Mouse (Mus musculus) liver, adult 2 months (tissue): Measurements from ENCODE around the gene Ubb. TPM values are rescaled to one million over a fixed set of nuclear protein-coding genes. Genes with fewer than 3 reads are reported as not detected.
A peak's percentile ranks its signal among the peaks of the same experiment; 100 is the strongest.

Source experiments
- DNase-seq: peaks from one replicate; pipeline ENCODE4 v3.0.0-alpha.2; 2011; ENCODE audit warnings: low read depth, low spot score; ENCODE audit errors: extremely low read depth
- H3K27ac ChIP-seq: fragments of 200-500 bp; replicated peaks from 2 replicates; pipeline ENCODE4 v1.5.1; 2012; ENCODE audit warnings: low read depth, mild to moderate bottlenecking, control low read depth, inconsistent platforms, low read length; ENCODE audit not compliant: insufficient read depth
- H3K27me3 ChIP-seq: fragments of 200-500 bp; 2 replicates; pipeline ENCODE4 v1.6.1; 2012; ENCODE audit warnings: mild to moderate bottlenecking, moderate library complexity, low read length, inconsistent platforms; ENCODE audit not compliant: control insufficient read depth, insufficient read depth
- H3K36me3 ChIP-seq: fragments of 200-500 bp; 2 replicates; pipeline ENCODE4 v1.6.1; 2012; ENCODE audit warnings: low read length, inconsistent platforms; ENCODE audit not compliant: control insufficient read depth, insufficient read depth
- H3K4me1 ChIP-seq: fragments of 200-500 bp; 2 replicates; pipeline ENCODE4 v1.6.1; 2011; ENCODE audit warnings: low read length; ENCODE audit not compliant: control insufficient read depth, insufficient read depth
- H3K4me3 ChIP-seq: fragments of 200-500 bp; 2 replicates; pipeline ENCODE4 v1.5.1; 2011; ENCODE audit warnings: low read depth, mild to moderate bottlenecking, control low read depth, low read length, moderate library complexity; ENCODE audit not compliant: insufficient read depth
- H3K79me2 ChIP-seq: fragments of 200-500 bp; 2 replicates; pipeline ENCODE4 v1.6.1; 2012; ENCODE audit warnings: inconsistent platforms, mild to moderate bottlenecking, low read length, moderate library complexity; ENCODE audit not compliant: control insufficient read depth, insufficient read depth
- H3K9ac ChIP-seq: fragments of 200-500 bp; 2 replicates; pipeline ENCODE4 v1.6.1; 2012; ENCODE audit warnings: low read depth, mild to moderate bottlenecking, control low read depth, inconsistent platforms, low read length
- CTCF ChIP-seq: fragments of 200-500 bp; IDR thresholded peaks from 2 replicates; pipeline ENCODE4 v1.5.1; 2011; ENCODE audit warnings: low read depth, low read length, control low read depth
- POLR2A ChIP-seq: fragments of 200-500 bp; IDR thresholded peaks from 2 replicates; pipeline ENCODE4 v1.6.1; 2011; ENCODE audit warnings: low read length, control low read depth; ENCODE audit not compliant: insufficient read depth; ENCODE audit errors: extremely low read depth
- WGBS: fragments of 180-500 bp; shearing (Covaris S2); methylation state at CpG from one replicate; pipeline ENCODE4 v1.1.7; 2018; 5-methylcytosine and 5-hydroxymethylcytosine counted together
- polyA plus RNA-seq: library from polyadenylated mRNA; depleted of rRNA; stranded (reverse); fragments of >200 nt; gene quantifications from 2 replicates; pipeline ENCODE4 v1.2.3, GENCODE M21; 2012; rRNA removed
- total RNA-seq: library from RNA; depleted of rRNA; stranded (reverse); fragments of >200 nt; gene quantifications from 2 replicates; pipeline ENCODE4 v1.2.3, GENCODE M21; 2014; rRNA removed

Ubb gene
- total and polyA plus RNA-seq, 2 experiments: 621 to 644 TPM

DNA sequence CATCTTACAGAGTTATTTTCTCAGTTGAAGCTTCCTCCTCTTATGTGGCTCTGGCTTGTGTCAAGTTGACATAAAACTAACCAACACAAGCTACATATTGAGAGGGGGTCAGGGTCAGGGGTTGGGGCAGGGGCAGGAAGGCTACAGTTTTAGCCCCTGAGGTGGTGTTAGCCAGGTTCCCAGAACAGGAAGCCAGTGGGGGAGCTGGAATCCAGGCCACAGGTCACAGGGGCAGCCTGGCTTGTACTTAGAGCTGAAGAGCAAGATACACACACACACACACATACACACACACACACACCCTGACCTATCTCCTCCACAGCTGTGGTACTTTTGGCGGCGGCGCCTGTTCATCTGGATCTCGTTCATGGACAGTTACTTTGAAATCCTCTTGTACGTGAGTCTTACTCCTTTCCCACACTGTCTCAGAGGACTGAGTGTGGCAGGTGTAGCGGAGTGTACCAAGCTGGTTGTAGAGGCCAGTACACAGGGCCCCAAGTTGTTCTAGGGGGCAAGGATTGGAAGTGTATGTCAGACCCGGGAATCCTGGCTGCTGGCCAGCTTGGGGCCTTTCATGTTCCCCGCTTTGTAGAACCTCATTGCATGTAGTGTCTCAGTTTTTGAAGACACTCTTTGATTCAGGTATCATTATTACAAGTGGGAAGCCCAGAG lies 41.1 kb downstream of the Ubb start:
- Histone ChIP-seq H3K4me3 (no peak overlapping the region), H3K27ac (no peak overlapping the region), H3K4me1 (peaks cover 4% of the 10 kb centered on the region; the same call in 1 of the 2 replicates), H3K9ac (no peak overlapping the region), H3K36me3 (no peaks in the 10 kb centered on the region), H3K79me2 (no peaks in the 10 kb centered on the region), H3K27me3 (no peaks in the 10 kb centered on the region)
- WGBS: 29% methylated on average over 8 of the region's 8 CpGs
- peak; percentile 67 for DNase-seq
- no peak for TF ChIP-seq POLR2A
- TF ChIP-seq CTCF: no peak

- H3K4me1 ChIP-seq: peaks cover 3% of the 10 kb centered on the region
Measured at GRCm38 (mm10) chr11:62598571-62598970, 47.6 kb downstream of the Ubb start.

GRCm38 (mm10) chr11:62601732-62602618 lies 51.0 kb downstream of the Ubb start:
- Histone ChIP-seq H3K27me3 (no peaks in the 10 kb centered on the region), H3K9ac (peak overlapping the region; percentile 74), H3K79me2 (no peaks in the 10 kb centered on the region; the same call in 1 of the 2 replicates), H3K4me3 (peak overlapping the region; percentile 96), H3K36me3 (peaks cover 31% of the 10 kb centered on the region), H3K4me1 (peaks cover 6% of the 10 kb centered on the region), H3K27ac (peak overlapping the region; percentile 50)
- TF ChIP-seq POLR2A (no peak), CTCF (no peak)
- 12% methylated on average over 17 of the region's 17 CpGs for WGBS
- DNase-seq: no peak

More at GRCm38 (mm10) chr11:62598571-62598970, 47.6 kb downstream of the Ubb start:
- H3K9ac ChIP-seq: no peak overlapping the region
- 88% methylated on average over 4 of the region's 4 CpGs for WGBS
- H3K27ac ChIP-seq: no peak overlapping the region
- H3K27me3 ChIP-seq: no peaks in the 10 kb centered on the region
- DNase-seq: no peak
- no peak overlapping the region for H3K4me3 ChIP-seq
- no peak for TF ChIP-seq POLR2A
- TF ChIP-seq CTCF: no peak
- H3K36me3 ChIP-seq: no peaks in the 10 kb centered on the region
- no peaks in the 10 kb centered on the region for H3K79me2 ChIP-seq

Other genes with a start within 250 kb of the Ubb start
- gene Pigl, start 92.7 kb upstream of the Ubb start, total RNA-seq: 1.5 and 1.9 TPM in 2 replicates
- gene Pigl, start 92.7 kb upstream of the Ubb start, polyA plus RNA-seq: 2.8 and 3.6 TPM in 2 replicates
- 48.0 and 51.4 TPM in 2 replicates for gene Ncor1, start 92.6 kb upstream of the Ubb start, total RNA-seq
- 45.7 and 46.8 TPM in 2 replicates for gene Ncor1, start 92.6 kb upstream of the Ubb start, polyA plus RNA-seq
- 20.5 and 26.6 TPM in 2 replicates for gene Cenpv, start 11.9 kb upstream of the Ubb start, total RNA-seq
- gene Cenpv, start 11.9 kb upstream of the Ubb start, polyA plus RNA-seq: 31.6 and 32.6 TPM in 2 replicates
- gene Trpv2, start 23.3 kb downstream of the Ubb start, total RNA-seq: 0.83 and 2.1 TPM in 2 replicates
- 0.57 and 1.7 TPM in 2 replicates for gene Trpv2, start 23.3 kb downstream of the Ubb start, polyA plus RNA-seq
- gene Lrrc75a, start 97.4 kb downstream of the Ubb start, total RNA-seq: 0.40 and 0.55 TPM in 2 replicates
- 0.66 and 1.1 TPM in 2 replicates for gene Lrrc75a, start 97.4 kb downstream of the Ubb start, polyA plus RNA-seq
- 2.6 and 5.0 TPM in 2 replicates for gene Mmgt2, start 97.5 kb downstream of the Ubb start, total RNA-seq
- gene Mmgt2, start 97.5 kb downstream of the Ubb start, polyA plus RNA-seq: 2.2 and 3.6 TPM in 2 replicates
- gene Zfp287, start 180.7 kb downstream of the Ubb start, total RNA-seq: 0.54 and 0.55 TPM in 2 replicates
- 0.09 and 0.26 TPM in 2 replicates for gene Zfp287, start 180.7 kb downstream of the Ubb start, polyA plus RNA-seq
- not detected in 2 replicates for gene Gm10428, start 201.9 kb downstream of the Ubb start, total RNA-seq
- gene Gm10428, start 201.9 kb downstream of the Ubb start, polyA plus RNA-seq: not detected in 2 replicates
- gene Zfp286, start 238.3 kb downstream of the Ubb start, total RNA-seq: 0.07 and 0.18 TPM in 2 replicates
- not detected in 2 replicates for gene Zfp286, start 238.3 kb downstream of the Ubb start, polyA plus RNA-seq